Mouse (Mus musculus) adrenal gland (tissue): ENCODE results near the gene Soga3.

Experiments used
- intact Hi-C: fragments of 180-260 bp; cut with DNase I; formaldehyde crosslinking; loops from one replicate; pipeline ENCODE4 v1.15.1; 2025
- long read RNA-seq, 2 experiments: library from polyadenylated mRNA; unstranded; transcript quantifications; one replicate each; pipeline ENCODE4 v2.0.0; 2020; ENCODE audit warnings: borderline replicate concordance in 1 of 2; ENCODE audit not compliant: insufficient replicate concordance in 1 of 2

Soga3 gene
- long read RNA-seq, experiment 1, partial matches to known transcripts, result 3 of 4 reads
- long read RNA-seq, experiment 1, other reads (novel, unspliced or antisense), result 1 of 4 reads
- long read RNA-seq, experiment 2, partial matches to known transcripts, result 9 of 9 reads
- long read RNA-seq, experiment 2, other reads (novel, unspliced or antisense), result 0 of 9 reads

DNA sequence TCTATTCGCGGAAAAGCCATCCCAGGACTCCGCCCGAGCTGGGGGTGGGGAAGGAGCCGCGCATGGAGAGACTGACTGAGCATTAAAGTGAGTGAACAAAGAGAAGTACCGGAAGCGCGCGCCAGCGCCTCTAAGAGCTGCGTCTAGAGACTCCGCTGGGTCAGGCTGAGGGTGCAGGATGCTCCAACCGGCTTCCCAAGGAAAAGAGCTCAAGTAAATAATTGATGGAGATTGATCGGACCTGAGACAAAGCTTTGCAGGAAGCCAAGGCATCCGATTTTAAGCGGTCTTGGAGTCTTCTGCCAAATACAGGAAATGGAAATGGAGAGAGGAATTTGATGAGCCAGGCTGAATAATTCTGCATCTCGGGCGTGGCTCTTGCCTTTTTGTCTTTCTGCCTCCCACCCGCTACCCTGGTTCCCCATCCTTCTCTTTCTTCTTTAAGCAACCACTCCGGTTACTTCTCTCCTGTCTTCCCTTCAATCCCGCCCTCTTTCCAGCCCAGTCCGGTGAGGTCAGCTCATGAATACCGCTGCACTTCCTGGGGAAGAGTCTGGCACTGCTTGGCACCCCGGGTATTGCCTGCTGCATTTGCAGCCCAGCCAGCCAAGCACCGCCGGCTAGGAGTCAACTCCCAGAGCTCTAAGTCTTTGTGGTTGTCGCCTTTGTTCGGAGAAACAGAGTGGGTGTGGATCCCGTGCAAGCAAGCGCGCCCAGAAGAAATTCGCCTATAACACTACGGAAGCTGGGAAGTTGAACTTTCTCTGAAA, at the start of gene Soga3:
Gene Soga3 (plus strand): TSS at position 274 of the 770 bp plus-strand sequence.
- intact Hi-C loops, result no loop called here

- intact Hi-C loops, result loop anchor here (10.0 kb wide), 1 partner anchor 208 kb away; the partner anchor contains the start of gene Echdc1
Observed at GRCm38 (mm10) chr10:29106962-29107361, 36.7 kb upstream of the Soga3 start.

DNA sequence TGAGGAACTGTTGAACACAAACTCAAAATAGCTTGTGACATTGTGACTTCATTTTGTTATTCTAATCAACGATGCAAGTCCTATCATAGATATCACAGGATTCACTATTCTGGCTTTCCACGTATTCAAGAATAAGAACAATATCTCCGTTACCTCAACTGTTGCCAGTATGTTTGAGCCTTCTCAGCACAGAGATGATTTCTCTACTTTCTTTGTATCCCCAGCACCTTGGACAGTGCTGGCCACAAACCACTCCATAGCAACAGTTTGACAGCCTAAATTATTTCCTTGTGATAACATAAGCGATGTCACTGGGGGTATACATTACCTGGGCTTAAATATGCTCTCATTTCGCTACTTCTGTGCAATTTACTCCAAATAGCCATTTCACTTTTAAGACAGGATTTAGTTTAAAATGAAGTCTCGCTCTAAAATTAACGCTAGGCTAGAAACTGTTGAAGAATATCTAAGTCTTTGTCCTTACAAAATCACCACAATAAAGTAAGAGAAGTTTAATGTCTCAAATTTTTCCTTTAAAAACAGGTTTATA, 1.0 kb upstream of the Soga3 start:
- intact Hi-C loops, result no loop called here

DNA sequence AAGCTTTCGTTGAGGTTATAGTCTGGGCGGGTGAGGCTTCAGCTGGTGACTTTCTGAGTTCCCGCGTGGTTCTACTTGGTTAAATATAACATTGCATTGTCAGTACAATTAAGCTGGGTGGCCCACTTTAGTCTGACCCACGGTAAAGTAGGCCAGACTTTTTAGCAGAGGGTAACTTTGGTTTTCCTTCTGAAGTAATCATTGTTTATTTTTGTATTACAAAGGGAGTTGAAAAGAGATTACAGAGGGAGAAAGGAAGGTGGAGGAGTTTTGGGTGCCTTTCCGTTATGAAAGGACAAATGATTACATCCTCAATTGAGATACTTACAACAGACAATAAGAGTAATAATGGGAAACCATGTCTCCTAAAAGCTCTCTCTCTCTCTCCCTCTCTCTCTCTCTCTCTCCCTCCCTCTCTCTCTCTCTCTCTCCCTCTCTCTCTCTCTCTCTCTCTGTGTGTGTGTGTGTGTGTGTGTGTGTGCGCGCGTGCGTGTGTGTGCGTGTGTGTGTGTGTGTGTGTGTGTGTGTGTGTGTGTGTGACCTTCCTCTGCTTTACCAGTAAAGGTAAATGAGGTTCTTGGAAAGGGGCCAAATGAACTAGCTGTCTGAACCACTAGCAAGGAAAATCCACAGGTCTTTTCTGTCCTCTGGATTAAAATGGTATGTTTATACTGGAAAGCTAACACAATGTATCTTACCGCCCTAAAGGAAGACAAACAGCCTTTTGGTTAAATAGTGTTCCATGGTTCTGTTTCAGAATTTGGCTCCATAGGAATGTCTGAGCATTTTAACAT, 1.2 kb downstream of the Soga3 start:
- intact Hi-C loops, result no loop called here

- intact Hi-C loops, result no loop called here
Observed at GRCm38 (mm10) chr10:29146198-29146857, 2.7 kb downstream of the Soga3 start.

DNA sequence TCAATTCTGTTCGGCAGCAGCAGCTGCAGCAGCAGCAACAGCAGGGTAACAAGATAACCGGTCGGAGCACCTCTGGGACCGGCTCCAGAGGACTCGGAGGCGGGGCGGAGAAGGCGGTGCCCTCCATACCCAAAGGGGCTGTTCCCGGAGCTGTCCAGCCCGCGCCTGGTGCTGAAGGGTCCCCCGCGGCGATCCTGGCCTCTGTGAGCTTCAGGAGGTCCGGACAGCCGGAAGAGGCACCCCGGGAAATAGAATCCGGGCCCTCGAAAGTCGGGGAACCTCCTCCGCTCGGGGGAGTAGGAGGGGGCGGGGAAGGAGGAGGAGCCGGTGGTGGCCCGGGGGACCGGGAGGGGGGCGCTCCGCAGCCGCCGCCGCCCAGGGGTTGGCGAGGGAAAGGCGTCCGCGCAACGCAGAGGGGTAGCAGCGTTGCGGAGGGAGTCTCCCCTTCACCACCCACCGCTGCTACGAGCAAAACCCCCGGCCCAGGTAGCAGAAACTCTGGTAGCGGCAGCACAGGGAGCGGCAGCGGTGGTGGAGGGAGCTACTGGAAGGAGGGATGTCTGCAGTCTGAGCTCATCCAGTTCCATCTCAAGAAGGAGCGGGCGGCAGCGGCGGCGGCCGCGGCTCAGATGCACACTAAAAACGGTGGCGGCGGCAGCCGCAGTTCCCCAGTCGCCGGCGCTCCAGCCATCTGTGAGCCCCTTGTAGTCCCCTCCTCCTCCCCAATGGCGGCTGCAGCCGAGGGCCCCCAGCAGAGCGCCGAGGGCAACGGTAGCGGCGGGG, 3.4 kb downstream of the Soga3 start:
- intact Hi-C loops, result no loop called here

DNA sequence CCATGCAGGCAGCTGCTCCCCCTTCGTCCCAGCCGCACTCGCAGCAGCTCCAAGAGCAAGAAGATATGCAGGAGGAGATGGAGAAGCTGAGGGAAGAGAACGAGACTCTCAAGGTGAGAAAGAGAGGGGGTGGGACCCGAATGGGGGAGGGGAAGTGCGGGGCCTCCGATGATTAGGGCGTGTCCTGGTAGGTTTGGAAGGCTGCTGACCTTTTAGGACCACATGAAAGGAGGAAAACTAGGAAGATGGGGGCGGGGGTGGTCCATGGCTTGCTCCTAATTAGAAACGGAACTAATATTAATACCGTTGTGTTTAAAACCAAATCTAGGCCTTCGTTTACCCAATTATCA, 4.0 kb downstream of the Soga3 start:
- intact Hi-C loops, result no loop called here

GRCm38 (mm10) chr10:29148076-29148475, 4.4 kb downstream of the Soga3 start:
- intact Hi-C loops, result no loop called here

GRCm38 (mm10) chr10:29155304-29155703, 11.7 kb downstream of the Soga3 start:
- intact Hi-C loops, result no loop called here

DNA sequence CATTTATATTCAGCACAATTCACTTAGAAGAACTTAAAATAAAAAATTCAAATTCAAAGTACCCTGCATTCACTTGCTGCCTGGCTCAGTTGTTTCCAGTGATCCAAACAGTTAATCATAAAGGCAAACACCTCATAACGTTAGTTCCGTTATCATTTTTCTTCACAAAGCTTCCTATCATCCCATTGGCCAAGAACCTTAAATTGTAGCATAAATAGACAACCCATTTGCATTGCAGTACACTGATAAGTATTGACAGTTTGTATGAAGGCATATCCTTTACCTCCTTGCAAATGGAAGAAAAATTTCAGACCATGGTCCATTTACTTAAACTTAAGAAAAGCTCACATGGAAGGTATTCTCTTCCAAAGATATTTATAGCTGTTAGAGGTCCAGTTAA, 18.0 kb downstream of the Soga3 start:
- intact Hi-C loops, result no loop called here

DNA sequence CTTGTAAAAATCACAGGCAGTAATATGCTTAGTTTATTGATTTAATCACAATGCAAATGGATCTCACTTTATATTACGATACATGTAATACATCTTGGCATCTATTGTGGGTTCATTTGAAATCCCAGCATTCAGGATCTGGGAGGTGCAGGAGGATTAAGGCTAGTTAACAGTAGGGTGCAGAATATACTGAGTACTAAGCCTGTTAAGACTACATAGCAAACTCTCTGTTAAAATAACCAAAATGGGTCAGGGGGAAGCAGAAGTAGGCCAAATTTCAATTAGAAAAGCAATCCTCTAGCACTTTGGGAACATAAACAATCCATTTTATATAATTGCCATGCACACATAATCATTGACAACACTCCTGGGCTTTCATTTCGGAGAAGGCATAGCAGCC, 30.1 kb downstream of the Soga3 start:
- intact Hi-C loops, result no loop called here

- intact Hi-C loops, result no loop called here
Observed at GRCm38 (mm10) chr10:29175656-29176055, 32.0 kb downstream of the Soga3 start.

DNA sequence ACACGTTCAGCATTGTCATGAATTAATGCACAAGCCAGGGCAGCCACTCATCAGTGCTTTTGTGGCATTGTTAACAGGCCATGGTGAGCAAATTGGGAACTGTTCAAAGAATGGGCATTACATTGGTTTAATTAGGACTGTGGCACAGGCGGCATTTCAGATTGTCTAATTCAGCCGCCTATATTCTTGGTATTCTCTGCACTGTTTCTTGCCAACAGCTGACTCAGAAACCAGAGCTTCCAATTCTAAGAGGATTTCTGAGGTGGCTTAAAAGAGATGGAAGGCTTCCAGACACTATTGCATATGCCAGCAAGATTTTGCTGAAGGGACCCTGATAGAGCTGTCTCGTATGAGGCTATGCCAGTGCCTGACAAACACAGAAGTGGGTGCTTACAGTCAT, 33.2 kb downstream of the Soga3 start:
- intact Hi-C loops, result no loop called here

- intact Hi-C loops, result no loop called here
Observed at GRCm38 (mm10) chr10:29178003-29178402, 34.4 kb downstream of the Soga3 start.

DNA sequence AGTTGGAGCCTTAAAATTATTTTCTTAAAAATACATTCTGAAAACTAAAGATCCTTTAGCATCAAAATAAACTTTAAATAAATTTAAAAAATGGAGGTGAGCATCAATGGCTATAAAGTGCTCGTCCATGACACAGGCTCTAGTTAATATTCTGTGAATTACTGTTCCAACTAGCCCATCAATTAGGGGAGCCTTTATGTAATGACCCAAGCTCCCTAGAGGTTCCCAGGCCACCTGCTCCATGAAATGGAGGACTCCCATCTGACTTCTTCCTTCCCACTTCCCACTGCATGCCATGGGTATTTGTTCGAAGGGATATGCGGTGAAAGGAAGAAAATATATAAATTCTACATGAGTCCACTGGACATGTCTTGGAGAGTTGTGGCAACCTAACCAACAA, 36.6 kb downstream of the Soga3 start:
- intact Hi-C loops, result no loop called here

DNA sequence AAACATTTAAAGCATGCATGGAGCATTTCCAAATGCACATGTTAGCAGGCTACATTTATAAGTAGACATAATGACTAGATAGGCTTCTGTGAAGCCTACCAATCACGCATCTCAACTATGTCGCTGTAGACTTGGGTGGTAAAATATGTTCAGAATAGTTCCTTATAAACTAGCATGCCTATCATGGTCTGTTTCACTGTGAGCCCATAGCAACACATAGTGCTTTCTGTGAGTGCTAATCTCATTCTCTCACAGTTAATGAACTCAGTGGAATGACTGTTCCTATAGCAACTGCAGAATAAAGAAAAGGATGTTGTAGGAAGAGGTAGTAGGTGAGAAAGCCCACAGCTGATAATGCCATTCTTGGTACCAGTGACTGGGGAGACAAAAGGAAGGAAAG, 37.4 kb downstream of the Soga3 start:
- intact Hi-C loops, result no loop called here

GRCm38 (mm10) chr10:29193769-29194168, 50.1 kb downstream of the Soga3 start:
- intact Hi-C loops, result no loop called here

- intact Hi-C loops, result no loop called here
Observed at GRCm38 (mm10) chr10:29196811-29197210, 53.2 kb downstream of the Soga3 start.

- intact Hi-C loops, result no loop called here
Observed at GRCm38 (mm10) chr10:29198642-29199041, 55.0 kb downstream of the Soga3 start, which contains the start of gene Gm49353. Gm49353 (plus strand) TSS chr10:29198954.

GRCm38 (mm10) chr10:29199835-29200234, 56.2 kb downstream of the Soga3 start:
- intact Hi-C loops, result no loop called here

DNA sequence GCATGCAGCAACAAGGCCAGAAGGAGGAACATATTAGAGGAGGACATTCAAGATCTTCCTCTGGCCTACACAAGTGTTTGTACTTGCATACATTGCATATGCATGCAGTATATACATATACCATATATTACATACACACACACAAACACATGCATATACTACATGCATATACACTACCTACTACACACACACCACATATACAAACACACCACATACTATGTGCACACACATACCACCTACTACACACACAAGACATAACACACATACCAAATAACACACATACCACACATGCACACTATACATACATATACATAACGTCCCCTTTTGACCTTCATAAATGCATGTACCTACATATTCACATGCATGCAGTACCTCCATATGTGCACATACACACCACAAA, 57.0 kb downstream of the Soga3 start:
- intact Hi-C loops, result no loop called here
